Mouse (Mus musculus) lung, adult 2 months (tissue): ENCODE measurements around the gene Drosha. TPM values are rescaled to one million over a fixed set of nuclear protein-coding genes. Genes with fewer than 3 reads are reported as not detected.
"Not testable (repeated sequence)": the region's sequence is repeated elsewhere in the genome, so short reads cannot be mapped to it uniquely, and the experiment has no call there.

Source experiments
- DNase-seq: peaks from one replicate; pipeline ENCODE4 v3.0.0; 2022
- H3K4me1 ChIP-seq: fragments of 200-500 bp; 2 replicates; pipeline ENCODE4 v1.6.1; 2011; ENCODE audit warnings: low read length; ENCODE audit not compliant: control insufficient read depth, insufficient read depth
- H3K4me3 ChIP-seq: fragments of 200-500 bp; replicated peaks from 2 replicates; pipeline ENCODE3; 2011; ENCODE audit warnings: low read depth, mild to moderate bottlenecking, control low read depth, low read length; ENCODE audit errors: extremely low read depth
- CTCF ChIP-seq: fragments of 200-500 bp; IDR thresholded peaks from 2 replicates; pipeline ENCODE4 v1.5.1; 2011; ENCODE audit warnings: mild to moderate bottlenecking, low read length, control low read depth; ENCODE audit not compliant: insufficient read depth
- POLR2A ChIP-seq: fragments of 200-500 bp; IDR thresholded peaks from 2 replicates; pipeline ENCODE4 v1.6.1; 2011; ENCODE audit warnings: low read depth, mild to moderate bottlenecking, control low read depth, low read length, borderline replicate concordance; ENCODE audit errors: extremely low read depth
- WGBS: fragments of 180-500 bp; shearing (Covaris S2); methylation state at CpG from one replicate; pipeline ENCODE4 v1.1.7; 2018; 5-methylcytosine and 5-hydroxymethylcytosine counted together
- polyA plus RNA-seq: library from polyadenylated mRNA; depleted of rRNA; stranded (reverse); fragments of >200 nt; gene quantifications from 2 replicates; pipeline ENCODE4 v1.2.3, GENCODE M21; 2012

Drosha gene
- polyA plus RNA-seq, 1 experiment: 12.4 TPM

DNA sequence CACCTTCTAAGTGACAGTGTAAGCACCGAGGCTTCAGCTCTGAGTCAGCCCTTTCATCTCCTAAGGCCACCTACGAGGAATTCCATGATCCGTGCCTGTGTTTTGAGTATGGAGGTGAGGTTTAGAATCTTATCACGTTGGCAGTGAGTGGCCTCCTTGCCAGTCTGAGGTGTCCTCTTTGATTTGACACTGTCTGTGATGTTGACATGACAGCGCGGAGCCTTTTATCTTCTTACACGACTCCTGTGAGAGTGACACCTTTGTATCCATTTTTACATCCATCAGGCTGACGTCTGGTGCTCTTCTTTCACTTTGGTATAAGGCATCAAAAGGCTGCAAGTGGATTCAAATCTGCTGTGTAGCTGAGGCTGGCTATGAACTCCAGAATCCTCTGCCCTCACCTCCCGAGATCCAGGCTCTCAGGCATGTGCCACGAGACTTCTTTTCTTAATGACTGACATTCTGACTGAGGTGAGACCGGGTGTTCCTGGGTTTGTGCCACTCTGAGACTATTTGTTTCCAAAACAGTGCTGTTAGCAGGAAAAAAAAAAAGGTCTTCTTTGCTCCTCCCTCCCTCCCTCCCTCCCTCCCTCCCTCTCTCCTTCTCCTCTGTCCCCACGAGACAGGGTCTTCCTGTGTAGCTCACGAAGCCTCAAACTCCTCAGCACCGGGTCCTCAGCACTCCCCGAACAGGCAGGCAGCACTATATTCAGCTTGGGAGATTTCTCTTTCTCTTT, 24.0 kb upstream of the Drosha start:
- no peak for DNase-seq
- 32% methylated on average over 15 of the region's 15 CpGs for WGBS

DNA sequence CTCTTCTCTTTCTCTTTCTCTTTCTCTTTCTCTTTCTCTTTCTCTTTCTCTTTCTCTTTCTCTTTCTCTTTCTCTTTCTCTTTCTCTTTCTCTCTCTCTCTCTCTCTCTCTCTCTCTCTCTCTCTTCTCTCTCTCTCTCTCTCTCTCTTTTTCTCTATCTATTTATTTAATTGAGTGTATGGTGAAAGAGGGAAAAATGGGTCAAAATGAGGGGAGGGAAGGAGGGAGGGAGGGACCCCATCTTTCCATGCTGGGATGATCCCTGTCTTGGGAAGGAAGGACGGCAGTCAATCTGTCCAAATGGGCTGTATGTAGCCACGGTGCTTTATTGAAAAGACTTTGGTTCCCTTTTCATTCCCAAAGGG, 23.5 kb upstream of the Drosha start:
- not testable (repeated sequence) for H3K4me3 ChIP-seq, DNase-seq, H3K4me1 ChIP-seq
- 80% methylated on average over 2 of the region's 2 CpGs for WGBS

More for the DNA sequence above, 24.0 kb upstream of the Drosha start:
- TF ChIP-seq POLR2A (no peak), CTCF (no peak)
- Histone ChIP-seq H3K4me1 (no peaks in the 10 kb centered on the region), H3K4me3 (peak overlapping the region; percentile 31)

DNA sequence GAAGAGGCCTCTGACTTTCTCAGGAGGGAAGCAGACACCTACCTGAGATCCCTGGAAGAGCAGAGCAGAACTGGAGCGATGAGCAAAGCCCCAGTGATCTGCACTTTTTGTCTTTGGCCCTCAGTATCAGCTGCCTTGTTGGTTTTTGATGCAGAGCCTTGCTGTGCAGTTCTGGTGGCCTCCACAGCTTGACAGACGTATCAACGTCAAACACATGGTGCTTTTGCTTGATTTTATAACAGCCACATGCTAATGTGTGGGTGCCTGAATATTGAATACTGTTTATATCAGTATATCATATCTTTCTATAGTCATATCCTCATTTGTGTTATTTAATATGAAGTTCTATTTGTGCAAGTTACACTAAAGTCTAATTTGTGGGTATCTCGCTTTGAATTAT, 19.5 kb upstream of the Drosha start:
- 80% methylated on average over 4 of the region's 4 CpGs for WGBS
- no peak for TF ChIP-seq POLR2A
- TF ChIP-seq CTCF: no peak
- DNase-seq: no peak
- no peak overlapping the region for H3K4me3 ChIP-seq
- H3K4me1 ChIP-seq: no peaks in the 10 kb centered on the region

DNA sequence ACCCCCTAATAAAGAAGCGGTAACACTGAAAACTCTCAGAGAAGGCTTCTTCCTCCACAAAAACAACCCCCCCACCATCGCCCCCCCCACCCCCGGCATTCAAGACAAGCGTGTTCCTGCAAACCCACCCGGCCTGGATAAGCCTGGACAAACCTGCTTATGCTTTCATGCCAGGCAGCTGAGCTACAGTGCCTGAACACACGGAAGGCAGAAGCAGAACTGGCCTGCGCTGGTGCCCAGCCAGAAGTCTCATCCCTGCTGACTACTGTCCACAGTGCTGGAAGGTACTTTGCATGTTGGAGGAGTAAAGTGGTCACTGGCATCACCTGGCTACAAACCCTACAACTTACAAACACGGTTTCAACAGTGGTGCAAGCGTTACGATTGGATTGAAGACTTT, 17.5 kb upstream of the Drosha start:
- no peak for TF ChIP-seq POLR2A
- TF ChIP-seq CTCF: no peak
- no peak for DNase-seq
- no peaks in the 10 kb centered on the region for H3K4me1 ChIP-seq
- 91% methylated on average over 10 of the region's 10 CpGs for WGBS
- H3K4me3 ChIP-seq: no peak overlapping the region

DNA sequence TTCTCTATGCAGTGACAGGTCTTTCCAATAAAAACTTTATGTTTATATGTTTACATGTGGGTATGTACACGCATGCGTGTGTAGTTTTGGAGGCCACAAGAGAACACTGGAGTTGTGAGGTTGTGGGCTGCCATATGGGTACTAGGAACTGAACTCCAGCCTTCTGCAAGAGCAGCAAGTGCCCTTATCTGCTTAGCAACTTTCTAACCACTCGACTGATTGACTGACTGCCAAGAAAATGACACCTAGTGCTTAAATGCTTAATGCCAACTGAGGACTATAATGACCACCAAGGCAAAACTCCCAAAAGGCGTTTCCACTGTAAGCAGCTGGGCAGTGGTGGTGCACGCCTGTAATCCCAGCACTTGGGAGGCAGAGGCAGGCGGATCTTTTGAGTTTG, 15.3 kb upstream of the Drosha start:
- DNase-seq: no peak
- no peak overlapping the region for H3K4me3 ChIP-seq
- TF ChIP-seq CTCF: no peak
- no peak for TF ChIP-seq POLR2A
- H3K4me1 ChIP-seq: no peaks in the 10 kb centered on the region
- WGBS: 77% methylated on average over 6 of the region's 6 CpGs

DNA sequence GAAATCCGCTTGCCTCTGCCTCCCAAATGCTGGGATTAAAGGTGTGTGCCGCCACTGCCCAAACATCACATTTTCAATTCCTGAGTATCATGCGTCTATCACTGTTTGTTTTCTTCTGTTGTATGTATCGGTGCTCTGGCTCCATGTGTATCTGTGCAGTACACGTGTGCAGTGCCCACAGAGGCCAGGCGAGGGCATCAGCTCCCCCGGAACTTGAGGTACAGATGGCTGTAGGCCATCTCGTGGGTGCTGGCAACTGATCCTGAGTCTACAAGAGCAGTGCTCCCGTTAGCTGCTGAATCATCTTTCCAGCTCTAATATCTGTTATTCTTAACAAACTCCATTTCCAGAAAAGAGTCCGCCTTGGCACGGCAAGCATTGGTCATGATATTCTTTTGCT, 12.0 kb upstream of the Drosha start:
- Histone ChIP-seq H3K4me3 (no peak overlapping the region), H3K4me1 (no peaks in the 10 kb centered on the region)
- TF ChIP-seq CTCF (no peak), POLR2A (no peak)
- no peak for DNase-seq
- WGBS: 89% methylated on average over 11 of the region's 11 CpGs

DNA sequence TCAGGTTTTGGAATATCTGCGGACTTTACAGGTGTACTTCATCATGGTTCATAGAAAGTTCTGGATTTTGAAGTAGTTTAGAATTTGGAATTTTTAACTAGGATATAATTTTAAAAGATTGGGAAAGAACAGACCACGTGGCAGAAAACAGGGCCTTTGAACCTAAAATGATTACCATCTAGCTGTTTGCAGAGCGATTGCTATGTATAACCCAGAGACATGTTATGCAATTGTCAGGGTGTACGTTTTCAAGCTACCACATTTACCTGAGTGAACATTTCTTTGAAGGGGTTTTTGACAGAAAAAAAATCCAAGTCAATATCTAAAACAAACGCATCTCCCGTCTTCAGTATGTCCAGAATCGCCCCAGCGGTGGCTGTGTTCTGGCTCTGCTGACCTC, 7.0 kb upstream of the Drosha start:
- no peaks in the 10 kb centered on the region for H3K4me1 ChIP-seq
- H3K4me3 ChIP-seq: no peak overlapping the region
- WGBS: 94% methylated on average over 8 of the region's 8 CpGs
- no peak for DNase-seq
- TF ChIP-seq POLR2A (no peak), CTCF (no peak)

DNA sequence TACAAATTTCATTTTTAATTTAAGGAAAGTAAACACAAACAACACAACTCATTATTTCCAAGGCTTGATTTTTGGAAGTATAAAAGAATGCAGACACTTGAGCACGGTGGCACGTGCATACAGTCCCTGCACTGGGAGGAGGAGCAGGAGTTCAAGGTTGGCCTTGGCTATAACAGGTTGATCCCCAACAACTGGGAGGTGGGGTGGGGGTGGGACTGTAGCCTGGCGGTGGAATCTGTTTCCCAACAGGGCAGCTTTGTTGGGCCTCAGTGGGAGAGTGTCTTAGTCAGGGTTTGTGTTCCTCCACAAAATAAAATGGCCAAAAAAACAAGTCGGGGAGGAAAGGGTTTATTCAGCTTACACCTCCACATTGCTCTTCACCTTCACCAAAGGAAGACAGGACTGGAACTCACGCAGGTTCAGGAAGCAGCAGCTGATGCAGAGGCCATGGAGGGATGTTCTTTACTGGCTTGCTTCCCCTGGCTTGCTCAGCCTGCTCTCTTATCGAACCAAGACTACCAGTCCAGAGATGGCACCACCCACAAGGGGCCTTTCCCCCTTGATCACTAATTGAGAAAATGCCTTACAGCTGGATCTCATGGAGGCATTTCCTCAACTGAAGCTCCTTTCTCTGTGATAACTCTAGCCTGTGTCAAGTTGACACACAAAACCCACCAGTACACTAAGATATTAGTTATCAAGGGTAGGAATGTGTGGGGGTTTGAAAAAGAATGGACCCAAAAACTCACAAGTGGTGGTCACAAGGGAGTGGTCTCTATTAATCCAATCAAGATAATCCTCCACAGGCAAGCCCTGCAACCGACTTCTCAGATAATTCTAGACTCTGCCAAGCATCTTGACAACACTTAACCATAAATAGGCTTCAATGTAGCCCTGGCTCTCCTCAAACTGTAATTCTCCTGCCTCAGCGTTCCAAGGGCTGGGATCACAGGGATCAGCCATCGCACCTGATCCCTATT, 1.9 kb upstream of the Drosha start:
- Histone ChIP-seq H3K4me3 (no peak overlapping the region), H3K4me1 (0 out of 2 replicates have a peak, but pooled peaks cover 4% of the 10 kb centered on the region)
- TF ChIP-seq CTCF (no peak), POLR2A (no peak)
- 83% methylated on average over 9 of the region's 9 CpGs for WGBS
- no peak for DNase-seq

DNA sequence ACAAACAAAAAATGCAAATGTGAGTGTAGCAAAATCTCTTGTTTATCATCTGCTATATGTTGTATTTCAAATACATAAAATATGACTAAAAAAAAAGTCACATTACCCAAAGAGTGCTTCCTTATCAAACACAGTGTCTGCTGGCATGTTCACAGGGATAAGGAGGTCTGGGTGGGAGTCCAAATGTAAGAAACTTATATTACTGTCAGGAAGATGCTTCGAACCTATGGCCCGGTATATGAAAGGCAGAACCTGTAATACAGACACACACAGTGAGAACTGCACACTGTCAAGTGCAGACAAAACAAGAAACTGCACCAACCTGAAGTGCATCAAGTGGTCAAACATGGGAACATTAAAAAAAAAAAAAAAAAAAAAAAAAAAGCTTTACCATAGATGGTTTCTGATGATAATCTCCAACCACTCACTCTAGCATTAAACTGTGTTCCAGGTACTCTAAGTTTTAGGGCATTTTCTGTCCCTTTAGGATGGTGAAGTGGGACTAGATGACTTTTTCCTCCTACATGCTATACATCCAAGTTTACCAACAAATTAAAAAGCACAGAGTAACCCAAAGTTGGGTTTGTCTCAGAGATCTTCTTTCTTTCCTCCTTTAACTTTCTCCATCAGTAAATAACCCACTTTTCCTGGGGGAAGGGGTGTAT, 1.0 kb upstream of the Drosha start:
- TF ChIP-seq POLR2A: no peak
- TF ChIP-seq CTCF: no peak
- DNase-seq: no peak
- 85% methylated on average over 2 of the region's 2 CpGs for WGBS
- H3K4me3 ChIP-seq: no peak overlapping the region
- 0 out of 2 replicates have a peak, but pooled peaks cover 4% of the 10 kb centered on the region for H3K4me1 ChIP-seq

DNA sequence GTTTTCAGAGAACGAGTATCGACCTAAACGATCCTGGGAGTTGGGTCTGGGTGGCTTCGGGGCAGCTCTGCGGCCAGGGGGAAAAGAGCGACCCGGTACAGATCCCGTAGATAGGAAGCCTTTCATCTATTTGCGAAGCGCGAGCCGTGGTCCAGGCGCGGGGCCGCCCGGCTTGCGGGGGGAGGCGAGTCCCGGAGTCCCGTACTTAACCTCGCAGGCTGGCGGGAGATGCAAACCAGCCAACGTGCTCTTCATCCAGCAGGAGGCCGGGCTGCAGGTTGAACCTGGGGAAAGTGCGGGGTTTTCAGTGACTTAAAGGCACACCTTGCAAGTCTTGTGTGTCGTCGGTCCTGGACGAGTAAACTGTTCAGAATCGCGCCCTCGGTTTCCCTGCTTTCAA, 350 bp downstream of the Drosha start:
- TF ChIP-seq POLR2A (no peak), CTCF (no peak)
- Histone ChIP-seq H3K4me3 (peak overlapping the region; percentile 73), H3K4me1 (0 out of 2 replicates have a peak, but pooled peaks cover 4% of the 10 kb centered on the region)
- 1% methylated on average over 31 of the region's 31 CpGs for WGBS
- no peak for DNase-seq
